Mouse (Mus musculus) cerebellum, postnatal 36 days (tissue): ENCODE measurements around the gene 1700025G04Rik.

Source experiments
- DNase-seq, 2 experiments: peaks; one replicate each; pipeline ENCODE4 v3.0.0; 2021 to 2022; ENCODE audit warnings: mixed read lengths in 2 of 2

The 1700025G04Rik gene

GRCm38 (mm10) chr1:152030546-152030945 lies 59.4 kb downstream of the 1700025G04Rik start:
- no peak for DNase-seq

- DNase-seq = no peak
Observed at GRCm38 (mm10) chr1:152028718-152029117, 61.2 kb downstream of the 1700025G04Rik start.

- DNase-seq = peak; percentile 44 to 48
Observed at GRCm38 (mm10) chr1:152026762-152027161, 63.2 kb downstream of the 1700025G04Rik start.

- no peak for DNase-seq
Observed at GRCm38 (mm10) chr1:152025308-152025707, 64.6 kb downstream of the 1700025G04Rik start.

GRCm38 (mm10) chr1:152024019-152024787 lies 65.7 kb downstream of the 1700025G04Rik start:
- DNase-seq = no peak

GRCm38 (mm10) chr1:152020812-152021211 lies 69.1 kb downstream of the 1700025G04Rik start:
- no peak for DNase-seq

GRCm38 (mm10) chr1:152020070-152020469 lies 69.9 kb downstream of the 1700025G04Rik start:
- no peak for DNase-seq

GRCm38 (mm10) chr1:152019196-152019595 lies 70.7 kb downstream of the 1700025G04Rik start:
- no peak for DNase-seq

- peak; percentile 38 to 49 for DNase-seq
Observed at GRCm38 (mm10) chr1:152018322-152018721, 71.6 kb downstream of the 1700025G04Rik start.

- no peak for DNase-seq
Observed at GRCm38 (mm10) chr1:152016663-152017062, 73.3 kb downstream of the 1700025G04Rik start.

GRCm38 (mm10) chr1:152015555-152016125 lies 74.3 kb downstream of the 1700025G04Rik start:
- DNase-seq = no peak

- no peak for DNase-seq
Observed at GRCm38 (mm10) chr1:152011741-152012140, 78.2 kb downstream of the 1700025G04Rik start.

GRCm38 (mm10) chr1:152010251-152010980 lies 79.5 kb downstream of the 1700025G04Rik start:
- no peak for DNase-seq

- no peak for DNase-seq
Observed at GRCm38 (mm10) chr1:152008473-152008991, 81.4 kb downstream of the 1700025G04Rik start.

- no peak for DNase-seq
Observed at GRCm38 (mm10) chr1:152006529-152006928, 83.4 kb downstream of the 1700025G04Rik start.

- no peak for DNase-seq
Observed at GRCm38 (mm10) chr1:152004509-152004908, 85.4 kb downstream of the 1700025G04Rik start.

- no peak for DNase-seq
Observed at GRCm38 (mm10) chr1:152000461-152000860, 89.5 kb downstream of the 1700025G04Rik start.

- DNase-seq = peak; percentile 49 to 62
Observed at GRCm38 (mm10) chr1:151999424-151999842, 90.5 kb downstream of the 1700025G04Rik start.

GRCm38 (mm10) chr1:151998721-151999206 lies 91.2 kb downstream of the 1700025G04Rik start:
- no peak for DNase-seq

- no peak for DNase-seq
Observed at GRCm38 (mm10) chr1:151997591-151997990, 92.3 kb downstream of the 1700025G04Rik start.

GRCm38 (mm10) chr1:151995948-151996697 lies 93.8 kb downstream of the 1700025G04Rik start:
- no peak for DNase-seq

- peak; percentile 47 to 68 for DNase-seq
Observed at GRCm38 (mm10) chr1:151994271-151994670, 95.7 kb downstream of the 1700025G04Rik start.
